Mouse (Mus musculus) left cerebral cortex, postnatal 36 days (tissue): ENCODE results near the gene Gm49395. TPM values are rescaled to one million over a fixed set of nuclear protein-coding genes. Genes with fewer than 3 reads are reported as not detected.

Experiments used
- DNase-seq, 2 experiments: peaks; one replicate each; pipeline ENCODE4 v3.0.0; 2021 to 2022; ENCODE audit warnings: low spot score in 2 of 2, mixed read lengths in 1 of 2
- intact Hi-C: fragments of 180-260 bp; cut with DNase I; formaldehyde crosslinking; loops from one replicate; pipeline ENCODE4 v1.15.1; 2025
- total RNA-seq, 2 experiments: library from RNA; stranded (reverse); gene quantifications; 2 replicates each; pipeline ENCODE4 v1.2.3; 2021

Gene Gm49395
- 1 to 10 TPM; 1.7 to 3.5 TPM for total RNA-seq

- DNase-seq, result peak; percentile 18 to 49
- intact Hi-C loops, result no loop called here
Measured at GRCm38 (mm10) chr13:115101355-115102191, at the start of gene Gm49395, which contains the start of gene Itga1. Gene Gm49395, minus strand, starts transcription at chr13:115101921. Gene Itga1, minus strand, starts transcription at chr13:115101964.

- intact Hi-C loops, result no loop called here
Measured at GRCm38 (mm10) chr13:115150602-115151001, 48.9 kb upstream of the Gm49395 start.

GRCm38 (mm10) chr13:115149849-115150248 lies 48.1 kb upstream of the Gm49395 start:
- intact Hi-C loops, result no loop called here
- no peak for DNase-seq

More at GRCm38 (mm10) chr13:115150602-115151001, 48.9 kb upstream of the Gm49395 start:
- no peak for DNase-seq

GRCm38 (mm10) chr13:115143575-115143974 lies 41.9 kb upstream of the Gm49395 start:
- intact Hi-C loops, result no loop called here
- DNase-seq, result no peak

GRCm38 (mm10) chr13:115142066-115142465 lies 40.3 kb upstream of the Gm49395 start:
- intact Hi-C loops, result no loop called here
- DNase-seq, result no peak

GRCm38 (mm10) chr13:115138513-115138912 lies 36.8 kb upstream of the Gm49395 start:
- no peak for DNase-seq
- intact Hi-C loops, result no loop called here

GRCm38 (mm10) chr13:115136761-115137160 lies 35.0 kb upstream of the Gm49395 start:
- intact Hi-C loops, result no loop called here
- DNase-seq, result no peak

- intact Hi-C loops, result no loop called here
Measured at GRCm38 (mm10) chr13:115132435-115132834, 30.7 kb upstream of the Gm49395 start.

GRCm38 (mm10) chr13:115131381-115131780 lies 29.7 kb upstream of the Gm49395 start:
- DNase-seq, result no peak
- intact Hi-C loops, result no loop called here

More at GRCm38 (mm10) chr13:115132435-115132834, 30.7 kb upstream of the Gm49395 start:
- DNase-seq, result no peak

- intact Hi-C loops, result no loop called here
- DNase-seq, result no peak
Measured at GRCm38 (mm10) chr13:115130035-115130434, 28.3 kb upstream of the Gm49395 start.

- intact Hi-C loops, result no loop called here
Measured at GRCm38 (mm10) chr13:115127826-115128225, 26.1 kb upstream of the Gm49395 start.

GRCm38 (mm10) chr13:115126534-115126933 lies 24.8 kb upstream of the Gm49395 start:
- no peak for DNase-seq
- intact Hi-C loops, result no loop called here

More at GRCm38 (mm10) chr13:115127826-115128225, 26.1 kb upstream of the Gm49395 start:
- no peak for DNase-seq

- intact Hi-C loops, result no loop called here
Measured at GRCm38 (mm10) chr13:115125130-115125529, 23.4 kb upstream of the Gm49395 start.

GRCm38 (mm10) chr13:115124521-115124920 lies 22.8 kb upstream of the Gm49395 start:
- DNase-seq, result no peak
- intact Hi-C loops, result no loop called here

More at GRCm38 (mm10) chr13:115125130-115125529, 23.4 kb upstream of the Gm49395 start:
- no peak for DNase-seq

GRCm38 (mm10) chr13:115118756-115119155 lies 17.0 kb upstream of the Gm49395 start:
- no peak for DNase-seq
- intact Hi-C loops, result no loop called here

- DNase-seq, result no peak
- intact Hi-C loops, result no loop called here
Measured at GRCm38 (mm10) chr13:115118195-115118594, 16.5 kb upstream of the Gm49395 start.

GRCm38 (mm10) chr13:115116930-115117621 lies 15.4 kb upstream of the Gm49395 start:
- no peak for DNase-seq
- intact Hi-C loops, result no loop called here

GRCm38 (mm10) chr13:115109628-115110027 lies 7.9 kb upstream of the Gm49395 start:
- no peak for DNase-seq
- intact Hi-C loops, result no loop called here

GRCm38 (mm10) chr13:115107436-115107835 lies 5.7 kb upstream of the Gm49395 start:
- intact Hi-C loops, result no loop called here
- DNase-seq, result no peak

- DNase-seq, result no peak
- intact Hi-C loops, result no loop called here
Measured at GRCm38 (mm10) chr13:115106183-115106582, 4.5 kb upstream of the Gm49395 start.

- intact Hi-C loops, result no loop called here
- DNase-seq, result no peak
Measured at GRCm38 (mm10) chr13:115102754-115103153, 1.0 kb upstream of the Gm49395 start.
